Mouse (Mus musculus): ENCODE results near the gene Cntrl. TPM values are rescaled to one million over a fixed set of nuclear protein-coding genes. Genes with fewer than 3 reads are reported as not detected.

Gene Cntrl
- 10 to 100 TPM; 11.6 to 11.8 TPM for total RNA-seq (2021)

DNA sequence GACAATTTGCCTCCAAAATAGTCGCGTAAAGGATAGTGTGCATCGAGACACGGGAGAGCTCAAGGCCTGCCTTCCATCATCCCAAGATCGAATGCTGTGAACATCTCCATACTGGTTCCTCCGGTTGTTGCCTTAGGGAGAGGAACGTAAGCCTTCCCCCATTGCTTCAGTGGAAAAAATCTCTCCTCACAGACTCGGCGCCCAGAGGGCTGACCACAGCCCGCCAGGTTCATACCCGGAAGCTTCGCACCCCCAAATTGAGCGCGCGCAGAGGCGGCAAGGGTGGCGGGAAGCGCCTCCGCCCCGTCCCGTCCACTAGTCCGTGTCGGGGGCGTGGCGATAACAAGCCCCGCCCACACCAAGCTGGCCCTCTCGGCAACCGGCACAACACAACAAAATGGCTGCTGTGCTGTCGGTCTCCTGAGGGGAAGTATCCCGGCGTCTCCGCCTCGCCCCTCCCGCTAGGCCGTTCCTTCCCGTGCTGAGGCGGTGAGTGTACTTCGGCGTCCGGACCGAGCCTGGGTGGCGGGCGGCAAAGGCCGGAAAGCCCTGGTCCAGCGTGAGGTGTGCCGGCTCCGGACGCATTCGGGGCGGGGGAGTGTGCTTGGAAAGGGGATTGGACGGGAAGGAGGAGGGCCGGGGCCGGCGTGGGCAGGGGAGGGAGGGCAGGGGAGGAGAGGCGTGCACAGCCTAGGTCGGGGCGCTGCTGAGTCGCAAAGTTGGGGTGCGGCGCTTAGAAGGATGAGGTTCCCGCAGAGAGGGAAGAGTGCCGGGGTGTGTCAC, at the start of gene Cntrl:
TSS of gene Cntrl (plus strand) at position 352 of the 783 bp plus-strand sequence.
- intact Hi-C loops (cut with DNase I), result loop anchor here (5.0 to 10.0 kb wide), 2 partner anchors 142 to 325 kb away; no protein-coding TSS in a partner anchor
- peak; percentile 97 for DNase-seq

DNA sequence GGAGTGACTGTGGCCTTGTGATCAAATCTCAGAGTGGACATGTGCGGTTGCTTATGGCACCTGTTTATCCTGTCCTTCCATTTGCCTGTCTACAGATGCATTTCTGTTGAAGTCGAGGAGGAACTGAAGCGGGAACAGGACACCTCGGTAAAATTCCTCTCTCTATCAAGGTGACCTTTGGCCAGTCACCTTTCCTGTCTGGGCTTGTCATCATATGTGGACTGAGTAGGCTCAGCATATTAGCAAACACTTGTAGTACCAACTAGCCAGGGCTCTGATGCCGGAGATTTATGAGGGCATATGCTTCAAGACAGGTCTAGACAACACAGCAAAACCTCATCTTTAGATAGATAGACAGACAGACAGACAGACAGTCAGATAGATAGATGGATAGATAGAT, 49.0 kb upstream of the Cntrl start:
- intact Hi-C loops (cut with DNase I), result no loop called here
- DNase-seq, result no peak

DNA sequence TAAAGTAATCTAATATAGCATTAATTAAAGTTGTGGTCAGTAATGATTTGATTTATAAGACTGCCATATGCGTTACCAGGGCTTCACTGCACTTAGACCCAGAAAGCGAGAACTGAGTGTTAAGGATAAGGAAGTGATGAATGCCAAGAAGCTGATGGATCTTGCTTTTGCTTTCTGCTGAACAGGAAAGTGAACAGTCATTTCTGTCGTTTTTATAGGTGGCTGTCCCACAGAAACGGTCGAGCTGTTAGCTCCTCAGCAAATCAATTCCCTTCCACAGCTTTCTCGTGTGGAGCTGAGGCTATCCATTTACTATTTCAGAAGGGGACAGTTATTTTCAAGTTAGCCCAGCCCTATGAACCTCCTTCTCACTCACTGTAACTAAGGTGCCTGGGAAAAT, 48.4 kb upstream of the Cntrl start:
- DNase-seq, result no peak
- intact Hi-C loops (cut with DNase I), result no loop called here

DNA sequence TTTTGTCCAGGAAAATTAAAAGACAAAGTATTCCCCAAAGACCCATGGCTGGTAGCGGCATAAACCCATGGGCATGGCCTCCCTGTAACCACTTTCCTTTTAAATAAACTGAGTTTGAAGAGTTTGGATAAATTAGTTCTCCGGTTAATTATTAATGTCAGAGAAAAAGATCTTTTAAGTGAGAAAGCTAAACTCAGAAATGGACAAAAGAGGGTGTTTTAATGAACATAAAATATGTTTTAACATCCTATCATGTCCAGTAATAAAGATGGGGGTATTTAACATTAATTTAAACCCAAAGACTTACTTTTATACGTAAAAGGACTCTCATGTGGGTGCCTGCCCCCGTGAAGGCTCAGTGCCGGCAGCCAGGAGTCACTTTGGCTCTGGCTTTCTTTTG, 48.0 kb upstream of the Cntrl start, which contains the start of gene Hc:
TSS of gene Hc (minus strand) at position 101 of the 400 bp plus-strand sequence.
- no peak for DNase-seq
- intact Hi-C loops (cut with DNase I), result no loop called here

DNA sequence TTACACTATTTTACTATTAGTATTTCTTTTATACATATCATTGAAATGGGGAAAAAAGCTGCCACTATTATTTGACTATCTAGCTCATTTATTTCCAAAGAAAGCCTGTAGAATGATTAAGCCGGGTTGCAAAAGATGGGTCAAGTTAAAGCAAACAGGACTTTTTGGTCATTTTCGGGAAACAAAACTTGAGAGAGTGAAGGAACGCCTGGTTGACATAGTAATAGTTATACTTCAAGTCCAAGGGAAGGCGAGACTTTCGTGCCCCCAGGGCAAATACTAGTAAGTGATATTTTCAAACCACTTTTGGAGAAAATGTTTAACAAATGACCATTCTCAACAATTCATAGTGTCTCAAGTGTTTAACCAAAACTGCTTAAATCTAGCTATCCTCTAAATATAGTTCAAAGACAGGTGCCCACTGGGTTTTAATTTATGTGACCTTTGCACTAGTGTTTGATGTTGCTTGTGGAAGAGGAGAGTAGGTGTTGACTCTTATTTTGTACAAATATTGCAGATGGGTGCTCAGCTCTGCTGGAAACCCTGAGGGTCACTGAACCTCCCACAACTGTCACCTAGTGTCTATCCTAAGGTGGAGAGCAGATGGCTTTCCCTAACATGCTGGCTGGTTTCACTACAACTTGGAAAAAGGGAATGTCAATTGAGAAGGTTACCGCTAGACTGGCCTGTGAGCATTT, 45.8 kb upstream of the Cntrl start:
- intact Hi-C loops (cut with DNase I), result no loop called here
- DNase-seq, result no peak

DNA sequence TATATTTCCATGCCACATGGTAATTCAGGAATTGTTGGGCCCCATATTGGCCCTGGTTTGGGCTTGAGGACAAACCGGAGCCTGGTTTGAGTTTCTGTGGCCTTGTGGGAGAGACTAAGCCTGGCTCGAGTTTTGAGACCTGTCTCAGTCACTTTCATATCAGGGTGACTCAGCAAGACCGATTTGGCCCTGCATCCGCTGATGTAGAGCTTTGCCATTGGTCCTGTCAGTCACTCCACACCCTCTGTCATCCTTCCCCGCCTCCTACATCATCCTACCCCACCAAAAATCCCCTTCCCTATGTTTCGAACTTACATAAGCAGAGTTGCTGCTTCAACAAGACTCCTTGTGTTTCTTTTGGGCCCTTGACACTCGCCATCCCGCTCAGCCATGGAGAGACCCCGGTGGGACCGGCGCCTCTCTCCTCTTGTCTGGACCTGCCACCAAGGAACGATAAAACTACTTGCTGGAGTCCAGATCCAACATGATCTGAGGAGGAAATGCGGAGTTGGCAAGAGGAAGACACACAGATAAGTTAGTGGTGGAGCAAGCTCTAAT, 42.7 kb upstream of the Cntrl start:
- DNase-seq, result no peak
- intact Hi-C loops (cut with DNase I), result no loop called here

DNA sequence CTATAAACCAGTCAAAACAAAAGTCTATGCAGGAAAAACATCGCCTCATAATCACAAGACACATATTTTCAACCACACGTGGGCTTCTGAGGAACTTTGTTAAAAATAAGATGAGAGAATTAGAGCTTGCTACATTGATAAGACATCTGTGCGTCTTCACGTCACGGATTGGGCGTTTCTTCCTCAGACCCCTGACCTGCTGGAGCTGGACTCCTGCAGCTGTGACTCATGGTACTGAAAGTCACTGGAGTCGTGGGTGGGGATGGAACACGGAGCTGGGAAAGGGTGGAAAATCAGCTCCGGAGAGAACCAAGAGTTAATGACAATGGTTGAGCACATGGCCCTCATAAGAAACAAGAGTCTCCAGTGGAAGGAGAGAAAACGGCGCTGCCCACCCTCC, 42.2 kb upstream of the Cntrl start:
- intact Hi-C loops (cut with DNase I), result no loop called here
- DNase-seq, result no peak

DNA sequence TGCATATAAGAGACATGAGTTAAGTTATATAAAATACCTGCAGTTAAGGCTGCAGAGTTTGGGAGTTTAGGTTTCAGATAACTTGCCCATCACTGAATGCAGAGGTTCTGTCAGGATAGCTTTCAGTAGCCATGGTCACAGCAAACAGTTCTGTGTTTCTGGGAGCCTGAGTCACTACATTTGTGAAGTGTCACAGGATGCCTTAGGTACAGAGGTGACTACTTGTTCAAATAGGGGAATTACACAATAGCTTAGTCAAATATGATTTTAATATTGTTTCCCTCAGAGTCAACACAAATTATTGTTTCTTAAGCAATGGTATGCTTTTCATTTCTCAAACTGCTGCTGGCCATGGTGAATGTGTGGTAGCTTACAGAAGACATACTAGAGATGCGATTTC, 40.2 kb upstream of the Cntrl start:
- no peak for DNase-seq
- intact Hi-C loops (cut with DNase I), result no loop called here

DNA sequence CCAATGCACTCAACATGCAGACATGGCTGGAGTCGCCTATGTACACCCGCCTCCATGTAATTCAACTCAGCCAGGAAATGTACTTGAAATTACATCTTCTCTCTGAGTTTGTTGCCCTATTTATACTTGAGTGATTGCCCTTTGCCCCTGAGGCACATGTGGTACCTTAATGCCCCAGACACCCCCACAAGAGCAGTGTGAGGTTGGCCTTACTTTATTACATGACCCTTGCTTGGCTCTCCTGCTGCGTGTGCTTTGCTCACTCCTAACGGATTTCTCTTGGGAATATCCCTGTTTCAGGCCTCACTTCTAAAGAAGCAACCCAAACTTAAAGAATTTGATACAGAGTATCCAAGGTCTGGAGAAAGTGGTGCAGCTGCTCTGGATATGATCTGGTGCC, 39.0 kb upstream of the Cntrl start:
- DNase-seq, result no peak
- intact Hi-C loops (cut with DNase I), result no loop called here

DNA sequence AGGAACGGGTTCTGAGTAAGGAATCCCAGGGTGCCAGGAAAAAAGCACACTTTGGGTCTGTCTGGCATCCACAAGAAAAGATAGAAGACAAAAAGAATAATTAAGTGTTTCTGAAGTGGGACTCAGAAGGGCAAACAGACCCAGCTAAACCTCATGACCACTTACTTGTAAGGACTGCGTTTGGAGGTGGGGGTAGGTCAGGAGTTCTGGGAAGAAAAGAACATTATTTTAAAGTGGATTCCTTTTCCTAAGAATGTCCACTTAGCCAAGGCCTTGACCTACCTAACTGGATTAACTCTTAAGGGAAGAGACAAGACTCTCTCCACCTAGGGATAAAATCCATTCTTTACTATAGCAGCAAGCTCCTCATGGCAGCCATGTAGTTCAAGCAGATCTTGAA, 36.7 kb upstream of the Cntrl start:
- DNase-seq, result no peak
- intact Hi-C loops (cut with DNase I), result no loop called here

DNA sequence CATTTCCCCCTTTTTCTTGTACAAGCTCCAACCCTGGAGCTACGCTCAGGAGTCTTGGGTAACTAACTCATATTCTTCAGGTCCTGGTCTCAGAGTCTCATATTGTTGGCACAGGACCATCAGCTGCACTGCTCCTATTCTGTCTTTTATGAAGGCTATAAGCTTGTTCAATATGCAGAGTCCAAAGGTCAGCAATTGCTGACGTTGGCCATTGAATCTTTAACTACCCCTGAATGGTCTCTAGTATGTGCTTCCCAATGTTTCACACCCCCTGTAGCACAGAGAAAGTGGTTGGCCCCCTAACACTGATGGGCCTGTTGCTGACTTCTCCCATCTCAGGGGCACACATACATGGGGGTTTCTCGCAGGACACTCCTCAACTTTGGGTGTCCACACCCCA, 35.0 kb upstream of the Cntrl start:
- intact Hi-C loops (cut with DNase I), result no loop called here
- DNase-seq, result no peak

DNA sequence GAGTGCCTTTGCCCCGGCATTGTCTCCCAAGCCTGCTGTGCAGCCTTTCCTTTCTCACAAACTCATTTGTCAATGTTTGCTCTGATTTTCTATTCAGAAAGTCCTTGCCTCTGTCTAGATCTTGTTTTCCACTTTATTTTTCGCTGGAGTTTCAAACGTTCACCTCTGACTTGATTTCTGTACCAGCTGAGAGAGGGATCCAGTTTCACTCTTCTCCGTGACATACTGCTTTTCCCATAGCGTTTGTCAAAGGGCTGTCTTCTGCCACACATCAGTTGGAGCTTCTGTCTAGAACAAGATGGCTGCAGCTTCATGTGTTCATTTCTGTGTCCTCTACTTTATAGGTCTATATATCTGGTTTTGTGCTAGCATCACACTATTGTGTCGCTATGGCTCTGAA, 30.1 kb upstream of the Cntrl start:
- intact Hi-C loops (cut with DNase I), result no loop called here
- no peak for DNase-seq

DNA sequence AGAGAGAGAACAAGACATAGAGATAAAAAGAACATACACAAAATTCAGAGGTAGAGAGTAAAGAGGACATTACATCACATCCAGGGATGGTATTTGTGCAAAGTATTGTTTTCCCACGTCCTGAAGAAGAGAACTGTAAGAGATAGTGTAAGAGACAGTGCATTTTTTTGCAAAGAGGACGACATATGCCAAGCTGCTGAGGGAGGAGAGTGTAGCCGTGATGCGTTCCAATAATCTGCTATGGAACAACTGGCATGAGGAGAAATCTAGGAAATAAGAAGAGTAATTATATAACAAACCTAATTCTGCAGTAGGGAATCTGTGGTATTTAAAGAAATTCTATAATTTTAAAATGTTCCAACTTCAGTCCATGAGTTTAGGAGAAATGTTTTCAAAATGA, 21.9 kb upstream of the Cntrl start:
- no peak for DNase-seq
- intact Hi-C loops (cut with DNase I), result no loop called here

DNA sequence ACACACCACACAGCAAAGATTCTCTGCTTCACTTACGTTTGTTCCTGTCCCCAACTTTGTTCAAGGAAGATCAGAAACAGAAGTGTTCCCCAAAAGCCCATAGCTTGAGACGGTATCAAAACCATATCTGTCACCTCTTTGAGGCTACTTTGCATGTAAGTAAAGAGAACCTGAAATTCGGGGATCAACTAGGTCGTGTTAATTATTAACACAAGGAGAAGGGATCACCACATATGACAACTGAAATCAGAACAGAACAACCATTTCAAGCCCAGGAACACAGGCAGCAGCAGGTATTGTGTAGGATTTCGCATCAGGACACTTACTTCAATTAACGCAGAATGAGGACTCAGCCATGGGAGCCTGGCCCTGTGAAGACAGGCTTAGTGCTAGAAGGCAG, 8.8 kb upstream of the Cntrl start:
- intact Hi-C loops (cut with DNase I), result loop anchor here (10.0 kb wide), 1 partner anchor 316 kb away; no protein-coding TSS in a partner anchor
- DNase-seq, result no peak

DNA sequence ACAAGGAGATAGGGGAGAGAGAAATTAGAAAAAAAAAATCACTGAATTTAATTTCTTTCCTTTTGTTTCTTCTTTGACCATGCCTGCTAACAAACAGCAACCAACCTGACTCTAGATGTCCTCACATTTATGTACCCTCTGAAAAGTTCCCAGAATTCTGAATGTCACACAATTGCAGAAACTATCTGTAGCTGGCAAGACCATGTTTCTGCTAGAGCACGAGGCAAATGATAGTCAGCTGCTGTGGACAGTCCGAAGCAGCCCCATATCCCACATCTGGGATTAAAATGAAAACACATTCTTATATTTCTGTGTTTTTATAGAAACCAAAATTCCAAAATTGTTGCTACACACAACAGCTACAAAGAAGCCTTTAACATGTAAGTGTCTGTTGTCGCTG, 7.8 kb upstream of the Cntrl start, which contains the start of gene AI182371:
TSS of gene AI182371 (minus strand) at position 101 of the 400 bp plus-strand sequence.
- intact Hi-C loops (cut with DNase I), result loop anchor here (10.0 kb wide), 1 partner anchor 317 kb away; no protein-coding TSS in a partner anchor
- DNase-seq, result no peak

DNA sequence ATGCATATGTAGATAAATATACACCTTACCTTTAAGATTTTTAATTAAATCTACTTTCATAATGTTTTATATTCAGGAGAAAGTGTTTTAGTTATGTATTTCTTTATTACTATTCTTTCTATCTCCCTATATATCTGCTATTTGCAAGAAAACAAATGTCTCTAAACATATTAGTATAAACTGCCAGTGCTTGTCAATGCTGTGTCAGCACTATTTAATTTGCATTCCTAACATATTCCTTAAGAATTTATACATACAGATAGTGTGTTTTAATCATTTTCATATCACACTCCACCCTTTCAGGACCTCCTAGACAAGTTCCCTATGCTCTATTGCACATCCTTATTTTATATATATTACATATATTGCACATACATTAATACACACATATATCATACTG, 6.5 kb upstream of the Cntrl start:
- intact Hi-C loops (cut with DNase I), result loop anchor here (10.0 kb wide), 1 partner anchor 318 kb away; no protein-coding TSS in a partner anchor
- no peak for DNase-seq

DNA sequence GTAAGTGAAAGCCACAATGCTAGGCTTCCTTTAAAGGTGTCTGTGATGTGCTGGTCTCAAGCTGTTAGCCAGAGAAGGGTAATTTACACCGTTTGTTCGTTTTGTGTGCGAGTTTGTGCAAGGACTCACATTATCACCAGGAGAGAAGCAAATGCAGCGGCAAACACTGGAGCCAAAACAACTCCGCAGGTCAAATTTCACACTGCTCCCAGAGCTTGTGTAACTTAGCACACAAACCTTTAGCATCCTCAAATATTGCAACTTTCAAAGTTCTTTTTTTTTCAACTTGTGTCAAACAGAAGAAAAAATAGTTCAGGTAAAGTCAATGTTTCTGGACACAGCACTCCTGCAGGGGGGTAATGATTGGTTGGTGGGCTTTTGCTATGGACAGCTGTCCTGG, 5.7 kb upstream of the Cntrl start:
- DNase-seq, result no peak
- intact Hi-C loops (cut with DNase I), result loop anchor here (10.0 kb wide), 1 partner anchor 319 kb away; no protein-coding TSS in a partner anchor

DNA sequence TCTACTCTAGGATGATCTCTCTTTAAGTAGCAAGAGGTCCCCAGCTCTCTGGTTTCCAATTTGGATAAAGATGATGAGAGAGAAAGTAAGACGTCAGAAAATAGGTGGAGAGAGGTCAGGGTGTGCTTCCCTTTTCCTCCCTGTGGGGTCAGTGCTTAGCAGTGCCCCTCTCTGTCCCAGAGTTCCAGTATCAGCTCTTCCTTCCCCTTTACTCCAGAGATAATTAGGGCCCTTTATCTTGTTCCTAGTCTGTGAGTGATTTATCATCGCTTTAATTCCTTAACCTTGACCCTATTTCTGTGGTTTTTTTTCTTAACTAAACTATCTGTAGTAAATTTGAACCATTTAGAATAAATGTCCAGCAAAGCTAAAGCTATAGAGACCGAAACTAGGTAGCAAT, 4.4 kb upstream of the Cntrl start:
- intact Hi-C loops (cut with DNase I), result loop anchor here (5.0 to 10.0 kb wide), 2 partner anchors 138 to 320 kb away; no protein-coding TSS in a partner anchor

DNA sequence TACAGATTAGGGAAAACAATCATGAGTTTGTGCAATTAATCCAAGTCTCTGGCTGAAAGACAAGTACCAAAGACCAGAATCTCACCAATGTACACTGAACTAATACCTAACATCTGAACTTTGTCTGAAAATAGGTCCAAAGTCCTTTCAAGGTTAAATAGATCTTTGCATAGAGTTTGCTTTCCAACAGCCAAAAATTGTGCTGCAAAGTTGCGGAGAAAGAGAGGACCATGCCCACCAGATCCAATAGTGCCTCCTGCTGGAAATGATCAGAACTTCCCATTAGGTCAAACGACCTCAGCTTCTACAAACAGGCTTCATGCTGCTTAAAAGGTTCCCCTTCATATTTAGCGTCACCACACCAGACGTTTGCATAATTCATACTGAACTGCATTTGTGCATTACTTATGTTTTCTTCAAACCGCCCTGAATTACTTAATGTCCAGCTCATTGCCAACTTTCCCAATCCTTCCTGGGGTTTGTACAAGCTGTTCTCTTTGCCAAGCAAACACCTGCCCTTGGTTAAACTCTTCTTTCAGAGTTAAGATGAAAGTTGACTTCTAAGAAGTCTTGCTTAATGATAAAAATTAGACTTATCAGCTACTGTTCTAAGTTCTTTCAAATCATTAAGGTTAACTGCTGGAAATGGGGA, 1.2 kb upstream of the Cntrl start:
- intact Hi-C loops (cut with DNase I), result loop anchor here (1.0 to 10.0 kb wide), 3 partner anchors 63 to 323 kb away; no protein-coding TSS in a partner anchor
- peak; percentile 26 to 60 for DNase-seq

More for the DNA sequence above, 4.4 kb upstream of the Cntrl start:
- no peak for DNase-seq

DNA sequence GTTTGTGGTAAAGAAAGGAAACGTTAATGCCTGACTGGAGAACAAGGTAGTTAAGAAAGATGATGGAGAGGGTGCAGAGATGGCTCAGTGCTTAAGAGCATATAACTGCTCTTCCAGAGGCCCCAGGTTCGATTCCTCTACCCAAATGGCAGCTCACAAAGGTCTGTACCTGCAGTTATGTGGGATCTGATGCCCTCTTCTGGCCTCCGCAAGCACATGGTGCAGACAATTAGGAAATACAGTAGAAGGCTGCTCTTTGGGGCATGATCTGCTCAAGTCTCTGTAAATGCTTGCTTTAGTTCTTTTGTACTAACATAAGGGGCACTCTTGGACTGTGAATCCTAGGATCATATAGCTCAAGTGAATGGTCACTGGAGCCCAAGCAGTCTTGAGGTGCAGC, 580 bp upstream of the Cntrl start:
- DNase-seq, result peak; percentile 34 to 49
- intact Hi-C loops (cut with DNase I), result loop anchor here (1.0 to 10.0 kb wide), 3 partner anchors 63 to 324 kb away; no protein-coding TSS in a partner anchor

DNA sequence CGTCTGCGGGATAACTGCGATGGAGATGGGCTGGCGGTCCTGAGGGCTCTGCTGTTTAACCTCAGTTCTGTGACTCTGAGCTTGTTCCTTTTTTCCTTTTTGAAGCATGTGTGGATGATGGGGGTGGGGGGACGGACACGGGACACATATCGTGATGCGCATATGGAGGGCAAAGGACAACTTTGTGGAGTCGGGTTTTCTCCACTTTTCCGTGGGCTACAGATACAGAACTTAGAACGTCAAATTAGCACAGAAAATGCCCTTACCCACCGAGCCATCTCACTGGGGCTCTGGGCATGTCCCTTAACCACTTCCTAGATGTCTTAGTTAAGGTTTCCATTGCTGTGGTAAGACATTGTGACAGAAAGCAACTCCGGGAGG, 622 bp downstream of the Cntrl start:
- intact Hi-C loops (cut with DNase I), result loop anchor here (5.0 to 10.0 kb wide), 3 partner anchors 143 to 435 kb away; no protein-coding TSS in a partner anchor
- no peak for DNase-seq
